Mouse (Mus musculus): ENCODE results near the gene Vwa2. TPM values are rescaled to one million over a fixed set of nuclear protein-coding genes. Genes with fewer than 3 reads are reported as not detected.

Vwa2 gene
- polyA plus RNA-seq, 1 experiment, result 0.02 TPM

- H3ac ChIP-seq (ENCODE audit: control insufficient read depth, insufficient read length, low read depth), result no peak overlapping the region
- TF ChIP-seq MYOD1 (IDR thresholded peaks at IDR 0.05; ENCODE audit: control insufficient read depth, insufficient read length, low read depth), result no peak
- peak; percentile 90 for TF ChIP-seq CTCF (IDR thresholded peaks at IDR 0.05; ENCODE audit: control insufficient read depth, insufficient read depth, insufficient read length)
- TF ChIP-seq CEBPB (IDR thresholded peaks at IDR 0.05; ENCODE audit: low read depth), result no peak
- H3K79me2 ChIP-seq (ENCODE audit: control insufficient read depth, insufficient read depth), result no peaks in the 10 kb centered on the region
- H3K79me3 ChIP-seq (ENCODE audit: low read depth), result no peaks in the 10 kb centered on the region
- H3K4me3 ChIP-seq (ENCODE audit: insufficient read depth, poor library complexity, severe bottlenecking), result no peak overlapping the region
- no peaks in the 10 kb centered on the region for H3K36me3 ChIP-seq (ENCODE audit: control insufficient read depth, insufficient read depth)
- no peaks in the 10 kb centered on the region for H3K27me3 ChIP-seq (ENCODE audit: control insufficient read depth, insufficient read depth, insufficient read length)
These were observed 45.6 kb downstream of the Vwa2 start for GRCm38 (mm10) chr19:56919628-56920027.

- TF ChIP-seq FOSL1 (IDR thresholded peaks at IDR 0.05; ENCODE audit: insufficient read depth, low read length, poor library complexity, severe bottlenecking) (no peak), MYOD1 (IDR thresholded peaks at IDR 0.05; ENCODE audit: control insufficient read depth, insufficient read length, low read depth) (no peak), CTCF (IDR thresholded peaks at IDR 0.05; ENCODE audit: control insufficient read depth, insufficient read depth, insufficient read length) (no peak), USF1 (IDR thresholded peaks at IDR 0.05; ENCODE audit: low read depth) (no peak), MAX (IDR thresholded peaks at IDR 0.05) (no peak), MYOG (IDR thresholded peaks at IDR 0.05; ENCODE audit: control insufficient read depth, extremely low read depth, insufficient read length) (no peak), CEBPB (IDR thresholded peaks at IDR 0.05; ENCODE audit: low read depth) (no peak)
- Histone ChIP-seq H3K79me3 (ENCODE audit: low read depth) (no peaks in the 10 kb centered on the region), H3K79me2 (ENCODE audit: control insufficient read depth, insufficient read depth) (no peaks in the 10 kb centered on the region)
These were observed 46.2 kb downstream of the Vwa2 start for GRCm38 (mm10) chr19:56920232-56920631.

GRCm38 (mm10) chr19:56921744-56922143 is 47.7 kb downstream of the Vwa2 start:
- no peaks in the 10 kb centered on the region for H3K79me2 ChIP-seq (ENCODE audit: control insufficient read depth, insufficient read depth)
- H3K4me3 ChIP-seq (ENCODE audit: insufficient read depth, poor library complexity, severe bottlenecking), result no peak overlapping the region
- no peak overlapping the region for H3ac ChIP-seq (ENCODE audit: control insufficient read depth, insufficient read length, low read depth)
- H3K27me3 ChIP-seq (ENCODE audit: control insufficient read depth, insufficient read depth, insufficient read length), result no peaks in the 10 kb centered on the region
- H3K79me3 ChIP-seq (ENCODE audit: low read depth), result no peaks in the 10 kb centered on the region
- TF ChIP-seq MYOD1 (IDR thresholded peaks at IDR 0.05; ENCODE audit: control insufficient read depth, insufficient read length, low read depth), result no peak
- TF ChIP-seq FOSL1 (IDR thresholded peaks at IDR 0.05; ENCODE audit: insufficient read depth, low read length, poor library complexity, severe bottlenecking), result no peak
- TF ChIP-seq CTCF (IDR thresholded peaks at IDR 0.05; ENCODE audit: control insufficient read depth, insufficient read depth, insufficient read length), result no peak
- TF ChIP-seq MYOG (IDR thresholded peaks at IDR 0.05; ENCODE audit: control insufficient read depth, extremely low read depth, insufficient read length), result no peak
- no peak for TF ChIP-seq USF1 (IDR thresholded peaks at IDR 0.05; ENCODE audit: low read depth)
- H3K36me3 ChIP-seq (ENCODE audit: control insufficient read depth, insufficient read depth), result no peaks in the 10 kb centered on the region

More at GRCm38 (mm10) chr19:56920232-56920631, 46.2 kb downstream of the Vwa2 start:
- Histone ChIP-seq H3K27me3 (ENCODE audit: control insufficient read depth, insufficient read depth, insufficient read length) (no peaks in the 10 kb centered on the region), H3ac (ENCODE audit: control insufficient read depth, insufficient read length, low read depth) (no peak overlapping the region), H3K36me3 (ENCODE audit: control insufficient read depth, insufficient read depth) (no peaks in the 10 kb centered on the region), H3K4me3 (ENCODE audit: insufficient read depth, poor library complexity, severe bottlenecking) (no peak overlapping the region)

- no peak for TF ChIP-seq FOSL1 (IDR thresholded peaks at IDR 0.05; ENCODE audit: insufficient read depth, low read length, poor library complexity, severe bottlenecking)
- TF ChIP-seq MYOD1 (IDR thresholded peaks at IDR 0.05; ENCODE audit: control insufficient read depth, insufficient read length, low read depth), result no peak
- no peak for TF ChIP-seq USF1 (IDR thresholded peaks at IDR 0.05; ENCODE audit: low read depth)
- no peak for TF ChIP-seq MYOG (IDR thresholded peaks at IDR 0.05; ENCODE audit: control insufficient read depth, extremely low read depth, insufficient read length)
- no peak for TF ChIP-seq CTCF (IDR thresholded peaks at IDR 0.05; ENCODE audit: control insufficient read depth, insufficient read depth, insufficient read length)
- no peak for TF ChIP-seq CEBPB (IDR thresholded peaks at IDR 0.05; ENCODE audit: low read depth)
- TF ChIP-seq MAX (IDR thresholded peaks at IDR 0.05), result no peak
- Histone ChIP-seq H3ac (ENCODE audit: control insufficient read depth, insufficient read length, low read depth) (no peak overlapping the region), H3K27me3 (ENCODE audit: control insufficient read depth, insufficient read depth, insufficient read length) (no peaks in the 10 kb centered on the region), H3K36me3 (ENCODE audit: control insufficient read depth, insufficient read depth) (no peaks in the 10 kb centered on the region), H3K4me3 (ENCODE audit: insufficient read depth, poor library complexity, severe bottlenecking) (no peak overlapping the region), H3K79me2 (ENCODE audit: control insufficient read depth, insufficient read depth) (no peaks in the 10 kb centered on the region), H3K79me3 (ENCODE audit: low read depth) (no peaks in the 10 kb centered on the region)
These were observed 55.3 kb downstream of the Vwa2 start for GRCm38 (mm10) chr19:56929392-56929791.

GRCm38 (mm10) chr19:56930029-56930428 is 56.0 kb downstream of the Vwa2 start:
- Histone ChIP-seq H3K79me3 (ENCODE audit: low read depth) (no peaks in the 10 kb centered on the region), H3ac (ENCODE audit: control insufficient read depth, insufficient read length, low read depth) (no peak overlapping the region), H3K36me3 (ENCODE audit: control insufficient read depth, insufficient read depth) (no peaks in the 10 kb centered on the region), H3K79me2 (ENCODE audit: control insufficient read depth, insufficient read depth) (no peaks in the 10 kb centered on the region), H3K4me3 (ENCODE audit: insufficient read depth, poor library complexity, severe bottlenecking) (no peak overlapping the region), H3K27me3 (ENCODE audit: control insufficient read depth, insufficient read depth, insufficient read length) (no peaks in the 10 kb centered on the region)
- peak; percentile 42 for TF ChIP-seq CTCF (IDR thresholded peaks at IDR 0.05; ENCODE audit: control insufficient read depth, insufficient read depth, insufficient read length)
- TF ChIP-seq USF1 (IDR thresholded peaks at IDR 0.05; ENCODE audit: low read depth), result no peak
- no peak for TF ChIP-seq MAX (IDR thresholded peaks at IDR 0.05)

GRCm38 (mm10) chr19:56933800-56934199 is 59.8 kb downstream of the Vwa2 start:
- no peak overlapping the region for H3ac ChIP-seq (ENCODE audit: control insufficient read depth, insufficient read length, low read depth)
- H3K4me3 ChIP-seq (ENCODE audit: insufficient read depth, poor library complexity, severe bottlenecking), result no peak overlapping the region
- H3K79me2 ChIP-seq (ENCODE audit: control insufficient read depth, insufficient read depth), result no peaks in the 10 kb centered on the region
- H3K79me3 ChIP-seq (ENCODE audit: low read depth), result no peaks in the 10 kb centered on the region
- H3K36me3 ChIP-seq (ENCODE audit: control insufficient read depth, insufficient read depth), result peaks cover 3% of the 10 kb centered on the region
- no peaks in the 10 kb centered on the region for H3K27me3 ChIP-seq (ENCODE audit: control insufficient read depth, insufficient read depth, insufficient read length)
- TF ChIP-seq MYOG (IDR thresholded peaks at IDR 0.05; ENCODE audit: control insufficient read depth, extremely low read depth, insufficient read length) (no peak), CEBPB (IDR thresholded peaks at IDR 0.05; ENCODE audit: low read depth) (no peak), MYOD1 (IDR thresholded peaks at IDR 0.05; ENCODE audit: control insufficient read depth, insufficient read length, low read depth) (no peak), MAX (IDR thresholded peaks at IDR 0.05) (no peak), CTCF (IDR thresholded peaks at IDR 0.05; ENCODE audit: control insufficient read depth, insufficient read depth, insufficient read length) (no peak), FOSL1 (IDR thresholded peaks at IDR 0.05; ENCODE audit: insufficient read depth, low read length, poor library complexity, severe bottlenecking) (no peak), USF1 (IDR thresholded peaks at IDR 0.05; ENCODE audit: low read depth) (no peak)

All from C2C12 (cell line).